Mouse (Mus musculus) testis, adult 2 months (tissue): ENCODE measurements around the gene Rnf181.

Source experiments
- CTCF ChIP-seq: fragments of 200-500 bp; IDR thresholded peaks from 2 replicates; pipeline ENCODE4 v1.5.1; 2012; ENCODE audit warnings: low read depth, mild to moderate bottlenecking, inconsistent platforms, low read length, moderate library complexity; ENCODE audit not compliant: control insufficient read depth, insufficient read depth, insufficient replicate concordance
- POLR2A ChIP-seq: fragments of 200-500 bp; IDR thresholded peaks from 2 replicates; pipeline ENCODE4 v1.6.1; 2012; ENCODE audit warnings: low read depth, mild to moderate bottlenecking, inconsistent platforms, low read length, moderate library complexity; ENCODE audit not compliant: control insufficient read depth

GRCm38 (mm10) chr6:72313124-72313867, 53.5 kb downstream of the Rnf181 start:
- no peak for TF ChIP-seq POLR2A
- no peak for TF ChIP-seq CTCF
